Mouse (Mus musculus): Measurements from ENCODE around the gene Ccdc40. TPM values are rescaled to one million over a fixed set of nuclear protein-coding genes. Genes with fewer than 3 reads are reported as not detected.
A peak's percentile ranks its signal among the peaks of the same experiment; 100 is the strongest.

Gene Ccdc40
- polyA plus RNA-seq, 1 experiment, result 0.72 TPM

- H3K4me3 ChIP-seq (ENCODE audit: insufficient read depth, low read length), result no peak overlapping the region
- H3K27ac ChIP-seq (ENCODE audit: insufficient read depth, low read depth, low read length), result no peak overlapping the region
- no peaks in the 10 kb centered on the region for H3K4me1 ChIP-seq (ENCODE audit: control insufficient read depth, insufficient read depth, low read length)
- no peak for TF ChIP-seq CTCF (IDR thresholded peaks at IDR 0.05; ENCODE audit: low read depth, low read length)
- TF ChIP-seq POLR2A (IDR thresholded peaks at IDR 0.05; ENCODE audit: borderline replicate concordance, low read depth, low read length), result no peak
Measured at GRCm38 (mm10) chr11:119205738-119206137, 22.6 kb upstream of the Ccdc40 start.

GRCm38 (mm10) chr11:119206562-119206961 is 21.8 kb upstream of the Ccdc40 start:
- H3K4me3 ChIP-seq (ENCODE audit: insufficient read depth, low read length), result no peak overlapping the region
- no peaks in the 10 kb centered on the region for H3K4me1 ChIP-seq (ENCODE audit: control insufficient read depth, insufficient read depth, low read length)
- no peak overlapping the region for H3K27ac ChIP-seq (ENCODE audit: insufficient read depth, low read depth, low read length)
- TF ChIP-seq POLR2A (IDR thresholded peaks at IDR 0.05; ENCODE audit: borderline replicate concordance, low read depth, low read length) (no peak), CTCF (IDR thresholded peaks at IDR 0.05; ENCODE audit: low read depth, low read length) (peak; percentile 91)

- no peaks in the 10 kb centered on the region for H3K4me1 ChIP-seq (ENCODE audit: control insufficient read depth, insufficient read depth, low read length)
- TF ChIP-seq POLR2A (IDR thresholded peaks at IDR 0.05; ENCODE audit: borderline replicate concordance, low read depth, low read length) (no peak), CTCF (IDR thresholded peaks at IDR 0.05; ENCODE audit: low read depth, low read length) (no peak)
- no peak overlapping the region for H3K4me3 ChIP-seq (ENCODE audit: insufficient read depth, low read length)
- H3K27ac ChIP-seq (ENCODE audit: insufficient read depth, low read depth, low read length), result no peak overlapping the region
Measured at GRCm38 (mm10) chr11:119207986-119208385, 20.4 kb upstream of the Ccdc40 start.

GRCm38 (mm10) chr11:119208870-119209370 is 19.5 kb upstream of the Ccdc40 start:
- no peak for TF ChIP-seq POLR2A (IDR thresholded peaks at IDR 0.05; ENCODE audit: borderline replicate concordance, low read depth, low read length)
- TF ChIP-seq CTCF (IDR thresholded peaks at IDR 0.05; ENCODE audit: low read depth, low read length), result no peak
- Histone ChIP-seq H3K4me3 (ENCODE audit: insufficient read depth, low read length) (no peak overlapping the region), H3K4me1 (ENCODE audit: control insufficient read depth, insufficient read depth, low read length) (no peaks in the 10 kb centered on the region)

GRCm38 (mm10) chr11:119209371-119210025 is 18.9 kb upstream of the Ccdc40 start:
- H3K4me1 ChIP-seq (ENCODE audit: control insufficient read depth, insufficient read depth, low read length), result no peaks in the 10 kb centered on the region
- H3K27ac ChIP-seq (ENCODE audit: insufficient read depth, low read depth, low read length), result no peak overlapping the region
- no peak for TF ChIP-seq POLR2A (IDR thresholded peaks at IDR 0.05; ENCODE audit: borderline replicate concordance, low read depth, low read length)
- no peak overlapping the region for H3K4me3 ChIP-seq (ENCODE audit: insufficient read depth, low read length)

More at GRCm38 (mm10) chr11:119208870-119209370, 19.5 kb upstream of the Ccdc40 start:
- H3K27ac ChIP-seq (ENCODE audit: insufficient read depth, low read depth, low read length), result no peak overlapping the region

GRCm38 (mm10) chr11:119210321-119211100 is 17.9 kb upstream of the Ccdc40 start:
- Histone ChIP-seq H3K4me3 (ENCODE audit: insufficient read depth, low read length) (no peak overlapping the region), H3K4me1 (ENCODE audit: control insufficient read depth, insufficient read depth, low read length) (no peaks in the 10 kb centered on the region), H3K27ac (ENCODE audit: insufficient read depth, low read depth, low read length) (no peak overlapping the region)
- TF ChIP-seq POLR2A (IDR thresholded peaks at IDR 0.05; ENCODE audit: borderline replicate concordance, low read depth, low read length) (no peak), CTCF (IDR thresholded peaks at IDR 0.05; ENCODE audit: low read depth, low read length) (no peak)

GRCm38 (mm10) chr11:119211604-119212309 is 16.6 kb upstream of the Ccdc40 start:
- TF ChIP-seq POLR2A (IDR thresholded peaks at IDR 0.05; ENCODE audit: borderline replicate concordance, low read depth, low read length) (no peak), CTCF (IDR thresholded peaks at IDR 0.05; ENCODE audit: low read depth, low read length) (no peak)
- H3K4me3 ChIP-seq (ENCODE audit: insufficient read depth, low read length), result no peak overlapping the region
- no peaks in the 10 kb centered on the region for H3K4me1 ChIP-seq (ENCODE audit: control insufficient read depth, insufficient read depth, low read length)
- H3K27ac ChIP-seq (ENCODE audit: insufficient read depth, low read depth, low read length), result no peak overlapping the region

GRCm38 (mm10) chr11:119213166-119213885 is 15.0 kb upstream of the Ccdc40 start:
- H3K27ac ChIP-seq (ENCODE audit: insufficient read depth, low read depth, low read length), result no peak overlapping the region
- peaks cover 2% of the 10 kb centered on the region; the same call in 1 of the 2 replicates for H3K4me1 ChIP-seq (ENCODE audit: control insufficient read depth, insufficient read depth, low read length)
- TF ChIP-seq POLR2A (IDR thresholded peaks at IDR 0.05; ENCODE audit: borderline replicate concordance, low read depth, low read length) (no peak), CTCF (IDR thresholded peaks at IDR 0.05; ENCODE audit: low read depth, low read length) (no peak)
- H3K4me3 ChIP-seq (ENCODE audit: insufficient read depth, low read length), result no peak overlapping the region

Data from bone marrow macrophage, adult 2 months (primary cell).